Comparison of ENCODE assay signal across 8 mouse cellular contexts in genomic region chr2:115860141-115860480, GRCm38 (mm10).
DNase-seq lines count a peak whose midpoint lies in the region; ATAC-seq and TF ChIP-seq lines count a peak whose summit lies in the region.

No protein-coding gene starts in this region.

- TF ChIP-seq EP300 in heart, adult 2 months (IDR thresholded peaks at IDR 0.05; ENCODE audit: insufficient read depth, low read depth, low read length): no peak

- peaks cover 2% of the 10 kb centered on the region for H3K4me1 ChIP-seq in heart, adult 2 months (ENCODE audit: control insufficient read depth, insufficient read depth, low read length)
- peaks cover 18% of the 10 kb centered on the region for H3K4me1 ChIP-seq in embryonic facial prominence, embryonic 13.5 days
- H3K4me1 ChIP-seq in kidney, embryonic 15.5 days: peaks cover 51% of the 10 kb centered on the region
- peaks cover 36% of the 10 kb centered on the region for H3K4me1 ChIP-seq in midbrain, embryonic 12.5 days
- no peaks in the 10 kb centered on the region; the same call in 1 of the 2 replicates for H3K4me1 ChIP-seq in thymus, adult 2 months (replicated peaks; ENCODE audit: control insufficient read depth, insufficient read depth, low read length)

- DNase-seq in heart, adult 2 months: no peak
- DNase-seq in heart, adult 11 months: no peak
- no peak for DNase-seq in thymus, adult 2 months
- no peak for DNase-seq in left cerebral cortex, postnatal 36 days (ENCODE audit: low spot score in 2 of 2)
- DNase-seq in frontal cortex, postnatal 14 days (ENCODE audit: low spot score in 2 of 2): no peak

- H3K27ac ChIP-seq in heart, adult 2 months: no peak overlapping the region
- no peak overlapping the region for H3K27ac ChIP-seq in embryonic facial prominence, embryonic 13.5 days
- peak overlapping the region; percentile 90 for H3K27ac ChIP-seq in kidney, embryonic 15.5 days
- peak overlapping the region; percentile 63 for H3K27ac ChIP-seq in midbrain, embryonic 12.5 days (replicated peaks)
- H3K27ac ChIP-seq in thymus, adult 2 months (ENCODE audit: control insufficient read depth, insufficient read depth, low read length): no peak overlapping the region

- H3K36me3 ChIP-seq in heart, adult 2 months (ENCODE audit: control insufficient read depth, insufficient read depth, low read length): no peaks in the 10 kb centered on the region
- H3K36me3 ChIP-seq in embryonic facial prominence, embryonic 13.5 days: no peaks in the 10 kb centered on the region
- peaks cover 10% of the 10 kb centered on the region for H3K36me3 ChIP-seq in kidney, embryonic 15.5 days
- no peaks in the 10 kb centered on the region for H3K36me3 ChIP-seq in midbrain, embryonic 12.5 days
- H3K36me3 ChIP-seq in thymus, adult 2 months (ENCODE audit: control insufficient read depth, insufficient read depth, low read length): no peaks in the 10 kb centered on the region

- intact Hi-C loops in heart, adult 2 months (cut with DNase I): no loop called here
- intact Hi-C loops in left cerebral cortex, postnatal 36 days (cut with DNase I): no loop called here

- H3K9ac ChIP-seq in heart, adult 2 months (ENCODE audit: low read depth, low read length): peak overlapping the region; percentile 40; the same call in 1 of the 2 replicates
- H3K9ac ChIP-seq in embryonic facial prominence, embryonic 13.5 days: no peak overlapping the region
- H3K9ac ChIP-seq in kidney, embryonic 15.5 days: peak overlapping the region; percentile 37
- 0 out of 2 replicates have a peak overlapping the region, but pooled peaks have one; percentile 11 for H3K9ac ChIP-seq in midbrain, embryonic 12.5 days (replicated peaks)

- no peak for ATAC-seq in embryonic facial prominence, embryonic 13.5 days (ENCODE audit: insufficient number of reproducible peaks, insufficient read depth, low FRiP score, low TSS enrichment, low read depth)
- peak; percentile 63; the same call in 1 of the 2 replicates for ATAC-seq in kidney, embryonic 15.5 days (replicated peaks; ENCODE audit: low FRiP score)
- peak; percentile 28 for ATAC-seq in midbrain, embryonic 12.5 days (ENCODE audit: low FRiP score, low read depth)

- peak overlapping the region; percentile 47 for H3K4me3 ChIP-seq in heart, adult 2 months
- H3K4me3 ChIP-seq in embryonic facial prominence, embryonic 13.5 days: peak overlapping the region; percentile 30
- peak overlapping the region; percentile 31 for H3K4me3 ChIP-seq in kidney, embryonic 15.5 days (replicated peaks)
- H3K4me3 ChIP-seq in midbrain, embryonic 12.5 days: peak overlapping the region; percentile 27
- H3K4me3 ChIP-seq in thymus, adult 2 months (ENCODE audit: control insufficient read depth, insufficient read depth, low read length): no peak overlapping the region

- peaks cover 7% of the 10 kb centered on the region; the same call in 1 of the 2 replicates for H3K27me3 ChIP-seq in heart, adult 2 months (ENCODE audit: control insufficient read depth, insufficient read depth, low read length)
- peaks cover 62% of the 10 kb centered on the region for H3K27me3 ChIP-seq in embryonic facial prominence, embryonic 13.5 days
- H3K27me3 ChIP-seq in kidney, embryonic 15.5 days: 0 out of 2 replicates have a peak, but pooled peaks cover 6% of the 10 kb centered on the region
- peaks cover 37% of the 10 kb centered on the region for H3K27me3 ChIP-seq in midbrain, embryonic 12.5 days
- H3K27me3 ChIP-seq in thymus, adult 2 months (ENCODE audit: control insufficient read depth, insufficient read depth, low read length): peaks cover 14% of the 10 kb centered on the region; the same call in 1 of the 2 replicates

- H3K79me2 ChIP-seq in heart, adult 2 months (replicated peaks; ENCODE audit: control insufficient read depth, insufficient read depth, low read length): no peaks in the 10 kb centered on the region

- no peak for TF ChIP-seq CTCF in heart, adult 2 months (IDR thresholded peaks at IDR 0.05)
- no peak for TF ChIP-seq CTCF in thymus, adult 2 months (IDR thresholded peaks at IDR 0.05; ENCODE audit: borderline replicate concordance, control insufficient read depth, extremely low read depth, insufficient read depth, low read length, poor library complexity)

- TF ChIP-seq POLR2A in heart, adult 2 months (IDR thresholded peaks at IDR 0.05; ENCODE audit: insufficient read depth, low read depth, low read length): no peak
- TF ChIP-seq POLR2A in thymus, adult 2 months (IDR thresholded peaks at IDR 0.05; ENCODE audit: control insufficient read depth, extremely low read depth, insufficient read depth, low read length, poor library complexity): no peak

- peak overlapping the region; percentile 53 for H3K4me2 ChIP-seq in embryonic facial prominence, embryonic 13.5 days
- H3K4me2 ChIP-seq in kidney, embryonic 15.5 days: peak overlapping the region; percentile 64
- H3K4me2 ChIP-seq in midbrain, embryonic 12.5 days (replicated peaks): peak overlapping the region; percentile 54

- 13% methylated on average over 15 of the region's 15 CpGs for WGBS in heart, adult 2 months
- WGBS in embryonic facial prominence, embryonic 13.5 days: 2% methylated on average over 15 of the region's 15 CpGs
- under 1% methylated on average over 15 of the region's 15 CpGs for WGBS in kidney, embryonic 15.5 days
- under 1% methylated on average over 15 of the region's 15 CpGs for WGBS in midbrain, embryonic 12.5 days
- WGBS in thymus, adult 2 months: 8% methylated on average over 15 of the region's 15 CpGs

- H3K9me3 ChIP-seq in embryonic facial prominence, embryonic 13.5 days: no peaks in the 10 kb centered on the region
- H3K9me3 ChIP-seq in kidney, embryonic 15.5 days (replicated peaks): no peaks in the 10 kb centered on the region
- no peaks in the 10 kb centered on the region for H3K9me3 ChIP-seq in midbrain, embryonic 12.5 days

Comparison
In these comparisons a context has a peak if more than half of its experiments do, and no peak if none do; other contexts are left out.
1. H3K27ac ChIP-seq: peak in kidney, embryonic 15.5 days (single experiment) and midbrain, embryonic 12.5 days (single experiment); none in heart, adult 2 months (single experiment), embryonic facial prominence, embryonic 13.5 days (single experiment) and thymus, adult 2 months (single experiment).
2. Peak in every context shown above with its lines, with median percentiles within 50 percentile points of each other: H3K4me2 ChIP-seq.